Mouse (Mus musculus): ENCODE data around the gene Ireb2. TPM values are rescaled to one million over a fixed set of nuclear protein-coding genes. Genes with fewer than 3 reads are reported as not detected.

Gene Ireb2
- polyA plus RNA-seq (2015; fragmentation: Nextera tagmentation; extraction: Ambion mirVana) = 13.6 and 16.6 TPM in 2 replicates

DNA sequence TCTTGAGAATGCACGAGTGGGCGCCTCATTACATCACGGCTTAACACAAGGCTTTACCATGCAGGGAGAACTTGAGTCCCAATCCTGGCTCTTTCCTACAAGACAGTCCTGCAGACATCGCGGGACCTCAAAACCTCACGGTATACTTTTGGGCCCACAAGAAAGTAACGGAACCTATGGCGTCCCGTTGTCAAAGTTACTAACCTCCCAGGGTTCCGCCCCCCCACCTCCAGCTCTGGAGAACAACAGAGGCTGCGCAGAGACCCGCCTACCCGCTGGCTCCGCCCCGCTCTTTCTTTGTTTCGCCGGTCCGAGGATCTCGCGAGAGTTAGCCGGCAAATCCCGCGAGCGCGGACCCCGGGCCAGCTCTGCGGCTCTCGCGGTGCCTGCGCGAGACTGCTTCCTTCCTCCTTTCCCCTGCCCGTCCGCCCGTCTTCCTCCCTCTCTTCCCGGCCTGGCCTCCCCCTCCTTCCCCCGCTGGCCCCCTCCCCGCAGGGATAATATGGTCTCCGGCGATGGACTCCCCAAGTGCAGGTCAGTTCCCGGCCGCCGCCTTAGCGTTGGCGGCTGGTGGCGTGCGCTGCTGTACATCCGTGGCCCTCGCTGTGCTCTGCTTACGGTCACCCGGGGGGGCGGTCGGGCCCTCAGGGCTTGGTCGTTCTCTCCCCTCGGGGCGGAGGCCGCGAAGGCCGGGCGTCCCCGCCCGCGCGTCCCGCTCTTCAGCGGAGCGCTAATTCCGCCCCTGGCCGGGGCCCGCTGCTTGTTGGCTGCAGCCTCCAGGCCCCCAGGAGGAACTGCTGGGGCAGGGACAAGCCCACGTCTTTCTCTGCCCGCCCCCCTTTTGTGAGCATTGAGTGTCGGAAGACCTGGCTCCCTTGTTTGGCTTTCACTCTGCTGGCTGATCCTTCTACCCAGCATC is at the start of gene Ireb2:
Gene Ireb2 (plus strand): TSS at position 427 of the 919 bp plus-strand sequence.
- Histone ChIP-seq H3K27ac (ENCODE audit: low read length) (peak within 1 kb of the TSS; percentile 93), H3K9ac (replicated peaks; ENCODE audit: low read depth) (peak within 1 kb of the TSS; percentile 90), H3K4me1 (ENCODE audit: insufficient read depth, low read depth, low read length) (peaks cover 10% of the 10 kb centered on the region; the same call in 1 of the 2 replicates), H3K4me2 (replicated peaks; ENCODE audit: low read depth, low read length) (peak within 1 kb of the TSS; percentile 68), H3K27me3 (replicated peaks; ENCODE audit: insufficient read depth, low read length) (no peaks in the 10 kb centered on the region), H3K4me3 (ENCODE audit: low read depth, low read length) (peak within 1 kb of the TSS; percentile 86), H3K9me3 (ENCODE audit: low read length) (no peaks in the 10 kb centered on the region), H3K36me3 (ENCODE audit: insufficient read depth, low read length) (no peaks in the 10 kb centered on the region; the same call in 1 of the 2 replicates)
- DNase-seq (ENCODE audit: low spot score) (peak; percentile 99), ATAC-seq (peak; percentile 98)
- TF ChIP-seq CTCF (IDR thresholded peaks at IDR 0.05) = no peak; the same call in 1 of the 2 replicates
- TF ChIP-seq EP300 (IDR thresholded peaks at IDR 0.05) = peak; percentile 93
- WGBS = 2% methylated on average over 34 of the region's 72 CpGs

DNA sequence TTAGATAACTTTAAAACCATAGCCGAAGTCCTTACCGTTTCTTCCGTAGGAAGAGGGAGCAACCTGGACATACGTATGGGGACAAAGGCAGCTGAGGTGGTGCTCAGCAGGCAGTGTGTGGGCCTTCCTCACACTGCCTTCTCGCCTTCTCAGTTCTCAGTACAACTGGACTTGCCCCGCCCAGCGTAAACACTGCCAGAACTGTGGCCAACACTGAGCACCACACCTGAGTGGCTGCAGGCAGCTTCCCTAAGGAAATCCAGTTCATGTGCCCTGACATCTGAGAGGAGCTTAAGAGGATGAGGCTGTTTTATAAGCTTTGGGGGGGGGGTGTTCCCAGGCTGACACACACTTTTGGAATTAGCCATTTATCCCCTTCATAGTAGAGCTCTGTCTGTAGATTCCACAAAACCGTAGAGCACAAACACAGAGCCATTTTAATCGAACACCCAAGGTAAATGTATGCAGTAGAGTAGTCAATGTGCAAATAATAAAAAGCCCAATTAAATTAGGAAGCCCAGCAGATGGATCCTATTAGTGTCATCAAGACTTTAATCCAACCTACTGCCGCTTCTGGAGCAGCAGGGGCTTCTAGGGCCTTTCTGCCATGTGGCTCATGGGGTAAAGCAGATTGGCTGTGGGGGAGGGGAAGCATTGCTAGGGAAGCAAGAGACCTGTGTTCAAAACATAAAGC is 46.9 kb upstream of the Ireb2 start:
- ATAC-seq = no peak
- Histone ChIP-seq H3K4me2 (replicated peaks; ENCODE audit: low read depth, low read length) (no peak overlapping the region), H3K4me1 (ENCODE audit: insufficient read depth, low read depth, low read length) (no peaks in the 10 kb centered on the region), H3K36me3 (ENCODE audit: insufficient read depth, low read length) (no peaks in the 10 kb centered on the region), H3K9me3 (ENCODE audit: low read length) (no peaks in the 10 kb centered on the region), H3K27ac (ENCODE audit: low read length) (no peak overlapping the region), H3K27me3 (replicated peaks; ENCODE audit: insufficient read depth, low read length) (no peaks in the 10 kb centered on the region), H3K9ac (replicated peaks; ENCODE audit: low read depth) (no peak overlapping the region), H3K4me3 (ENCODE audit: low read depth, low read length) (no peak overlapping the region)
- TF ChIP-seq CTCF (IDR thresholded peaks at IDR 0.05) (no peak), EP300 (IDR thresholded peaks at IDR 0.05) (no peak)
- peak; percentile 18 for DNase-seq (ENCODE audit: low spot score)
- WGBS = 59% methylated on average over 10 of the region's 10 CpGs

DNA sequence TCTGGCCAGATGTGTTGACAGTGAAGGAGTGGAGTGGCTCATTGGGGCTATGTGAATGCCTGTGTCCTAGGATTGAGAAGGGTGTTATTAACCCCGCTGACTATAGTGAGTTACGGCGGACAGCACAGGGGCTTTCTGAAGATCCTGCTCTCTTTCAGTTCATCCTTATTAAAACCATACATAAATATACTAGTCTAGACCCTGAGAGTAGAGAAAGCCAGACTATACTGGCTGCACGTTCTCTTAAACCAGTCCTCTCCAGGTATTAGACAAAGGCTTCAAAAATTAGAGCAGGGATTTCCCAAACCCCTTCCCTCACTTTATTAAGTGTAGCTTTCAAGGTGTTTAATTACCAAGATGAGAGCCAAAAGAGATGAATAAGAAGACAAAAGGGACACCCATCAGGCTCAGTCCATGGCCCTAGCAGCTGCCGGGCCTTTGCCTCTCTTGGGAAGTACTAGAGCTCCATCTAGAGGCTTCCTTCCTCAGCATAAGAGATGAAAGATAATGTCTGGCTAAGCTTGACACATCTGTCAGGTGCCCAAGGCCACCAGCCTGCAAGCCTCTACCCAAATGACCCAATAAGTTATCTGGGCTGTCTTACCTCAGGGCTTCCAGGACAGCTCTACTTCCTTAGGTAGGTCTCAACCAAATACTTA is 42.0 kb upstream of the Ireb2 start:
- Histone ChIP-seq H3K27me3 (replicated peaks; ENCODE audit: insufficient read depth, low read length) (no peaks in the 10 kb centered on the region), H3K4me3 (ENCODE audit: low read depth, low read length) (no peak overlapping the region), H3K4me1 (ENCODE audit: insufficient read depth, low read depth, low read length) (no peaks in the 10 kb centered on the region), H3K4me2 (replicated peaks; ENCODE audit: low read depth, low read length) (no peak overlapping the region), H3K27ac (ENCODE audit: low read length) (no peak overlapping the region), H3K9me3 (ENCODE audit: low read length) (no peaks in the 10 kb centered on the region), H3K9ac (replicated peaks; ENCODE audit: low read depth) (no peak overlapping the region), H3K36me3 (ENCODE audit: insufficient read depth, low read length) (no peaks in the 10 kb centered on the region)
- WGBS = 54% methylated on average over 5 of the region's 5 CpGs
- TF ChIP-seq EP300 (IDR thresholded peaks at IDR 0.05) = no peak
- TF ChIP-seq CTCF (IDR thresholded peaks at IDR 0.05) = peak; percentile 73
- ATAC-seq = peak; percentile 49; the same call in 1 of the 2 replicates
- peak; percentile 80 for DNase-seq (ENCODE audit: low spot score)

DNA sequence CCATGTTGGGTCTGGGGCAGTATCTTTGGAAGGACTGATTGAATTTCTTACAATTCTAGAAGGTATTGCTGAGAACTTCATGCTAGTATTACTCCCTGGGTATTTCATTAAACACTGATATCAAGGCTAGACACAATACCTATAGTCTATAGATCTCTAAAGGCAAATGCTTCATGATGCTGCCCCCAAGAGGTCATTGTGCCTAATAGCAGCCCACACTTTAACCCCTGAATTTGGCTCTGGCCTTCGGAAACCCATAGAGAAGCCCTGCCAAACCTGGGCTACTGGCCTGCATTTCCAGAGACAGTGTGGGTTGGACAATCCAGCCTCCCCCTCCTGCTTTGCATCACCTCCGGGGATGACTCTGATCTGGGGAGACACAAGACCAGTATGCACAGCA is 33.8 kb upstream of the Ireb2 start:
- no peak for DNase-seq (ENCODE audit: low spot score)
- WGBS = 36% methylated on average over 2 of the region's 2 CpGs

DNA sequence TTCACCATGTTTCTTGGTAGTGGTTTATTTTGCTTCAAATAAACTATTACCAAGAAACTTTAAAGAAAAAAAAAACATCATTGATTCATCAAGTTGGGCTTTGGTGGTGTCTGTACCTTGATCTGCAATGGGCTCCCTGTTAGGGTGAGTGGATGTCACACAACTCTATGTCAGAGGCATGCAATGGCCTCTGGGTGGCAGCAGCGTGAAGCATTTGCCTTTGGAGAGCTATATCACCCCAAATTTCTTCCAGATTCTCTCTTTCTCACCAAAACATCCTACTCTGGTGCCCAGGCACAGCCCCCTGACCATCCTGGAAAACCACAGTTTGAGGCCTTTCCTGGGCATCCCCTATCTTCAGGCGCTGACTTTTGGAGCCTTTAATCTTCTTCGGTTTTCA is 33.0 kb upstream of the Ireb2 start:
- peak; percentile 48 for DNase-seq (ENCODE audit: low spot score)
- H3K9me3 ChIP-seq (ENCODE audit: low read length) = no peaks in the 10 kb centered on the region
- 48% methylated on average over 3 of the region's 3 CpGs for WGBS

More for the DNA sequence above, 33.8 kb upstream of the Ireb2 start:
- no peaks in the 10 kb centered on the region for H3K36me3 ChIP-seq (ENCODE audit: insufficient read depth, low read length)
- ATAC-seq = no peak
- H3K9me3 ChIP-seq (ENCODE audit: low read length) = no peaks in the 10 kb centered on the region
- no peak overlapping the region for H3K4me3 ChIP-seq (ENCODE audit: low read depth, low read length)
- no peaks in the 10 kb centered on the region for H3K27me3 ChIP-seq (replicated peaks; ENCODE audit: insufficient read depth, low read length)
- H3K4me1 ChIP-seq (ENCODE audit: insufficient read depth, low read depth, low read length) = no peaks in the 10 kb centered on the region
- TF ChIP-seq EP300 (IDR thresholded peaks at IDR 0.05) (no peak), CTCF (IDR thresholded peaks at IDR 0.05) (peak; percentile 42)
- H3K27ac ChIP-seq (ENCODE audit: low read length) = no peak overlapping the region
- H3K4me2 ChIP-seq (replicated peaks; ENCODE audit: low read depth, low read length) = no peak overlapping the region
- H3K9ac ChIP-seq (replicated peaks; ENCODE audit: low read depth) = no peak overlapping the region

More for the DNA sequence above, 33.0 kb upstream of the Ireb2 start:
- Histone ChIP-seq H3K36me3 (ENCODE audit: insufficient read depth, low read length) (no peaks in the 10 kb centered on the region), H3K4me1 (ENCODE audit: insufficient read depth, low read depth, low read length) (no peaks in the 10 kb centered on the region), H3K27me3 (replicated peaks; ENCODE audit: insufficient read depth, low read length) (no peaks in the 10 kb centered on the region), H3K4me3 (ENCODE audit: low read depth, low read length) (no peak overlapping the region), H3K4me2 (replicated peaks; ENCODE audit: low read depth, low read length) (no peak overlapping the region), H3K9ac (replicated peaks; ENCODE audit: low read depth) (no peak overlapping the region), H3K27ac (ENCODE audit: low read length) (no peak overlapping the region)
- peak; percentile 38; the same call in 1 of the 2 replicates for ATAC-seq
- TF ChIP-seq CTCF (IDR thresholded peaks at IDR 0.05) (peak; percentile 81), EP300 (IDR thresholded peaks at IDR 0.05) (no peak)

Measured in lung, postnatal 0 days (tissue).